Mouse (Mus musculus) liver, embryonic 14.5 days (tissue): ENCODE results near the gene Rfx2. TPM values are rescaled to one million over a fixed set of nuclear protein-coding genes. Genes with fewer than 3 reads are reported as not detected.

Source experiments
- ATAC-seq: fragments of 200-750 bp; cut with Nextera tagmentation; 2 replicates; pipeline ENCODE4 v1.8.0; 2017; ENCODE audit warnings: moderate number of reproducible peaks, mild to moderate bottlenecking, moderate library complexity; ENCODE audit not compliant: insufficient read depth
- DNase-seq, 3 experiments: peaks; one replicate each; pipeline ENCODE4 v3.0.0-alpha.2; 2012 to 2013; ENCODE audit warnings: low read depth in 3 of 3, low spot score in 3 of 3
- H3K27ac ChIP-seq: fragments of 300-500 bp; sonication (generic); 2 replicates; pipeline ENCODE4 v1.5.1; 2014; ENCODE audit warnings: moderate library complexity, mild to moderate bottlenecking, control low read depth, inconsistent platforms
- H3K27me3 ChIP-seq: fragments of 300-500 bp; sonication (generic); 2 replicates; pipeline ENCODE4 v1.6.1; 2014; ENCODE audit warnings: mild to moderate bottlenecking, low read length, moderate library complexity; ENCODE audit not compliant: control insufficient read depth, insufficient read depth
- H3K36me3 ChIP-seq: fragments of 300-500 bp; sonication (generic); replicated peaks from 2 replicates; pipeline ENCODE4 v1.6.1; 2014; ENCODE audit warnings: low read depth; ENCODE audit not compliant: control insufficient read depth, insufficient read depth
- H3K4me1 ChIP-seq, 2 experiments: fragments of 200-500 bp in 1 of 2; fragments of 300-500 bp in 1 of 2; sonication (generic) in 1 of 2; replicated peaks; 2 replicates each; pipeline ENCODE4 v1.6.1; 2012 to 2014; ENCODE audit warnings: antibody characterized with exemption in 1 of 2, inconsistent platforms in 1 of 2, low read length in 1 of 2; ENCODE audit not compliant: control insufficient read depth in 2 of 2, insufficient read depth in 2 of 2
- H3K4me2 ChIP-seq: fragments of 300-500 bp; sonication (generic); 2 replicates; pipeline ENCODE4 v1.6.1; 2014; ENCODE audit warnings: low read depth, mild to moderate bottlenecking, control low read depth, moderate library complexity
- H3K4me3 ChIP-seq, 2 experiments: fragments of 200-500 bp in 1 of 2; fragments of 300-500 bp in 1 of 2; sonication (generic) in 1 of 2; 2 replicates each; pipeline ENCODE4 v1.5.1; 2012 to 2014; ENCODE audit warnings: low read depth in 2 of 2, low read length in 2 of 2, mild to moderate bottlenecking in 2 of 2, control low read depth in 1 of 2, inconsistent platforms in 1 of 2, moderate library complexity in 1 of 2; ENCODE audit not compliant: insufficient read depth in 1 of 2
- H3K9ac ChIP-seq: fragments of 300-500 bp; sonication (generic); replicated peaks from 2 replicates; pipeline ENCODE4 v1.6.1; 2014; ENCODE audit warnings: mild to moderate bottlenecking, control low read depth, moderate library complexity
- H3K9me3 ChIP-seq: fragments of 300-500 bp; sonication (generic); 2 replicates; pipeline ENCODE4 v1.6.1; 2016; ENCODE audit warnings: low read length, mixed read lengths; ENCODE audit not compliant: control insufficient read depth
- CTCF ChIP-seq: IDR thresholded peaks from 2 replicates; pipeline ENCODE4 v1.5.1; 2016; ENCODE audit warnings: antibody characterized with exemption, low read depth, control low read depth
- EP300 ChIP-seq: IDR thresholded peaks from 2 replicates; pipeline ENCODE4 v1.6.1; 2016; ENCODE audit warnings: antibody characterized with exemption, low read depth
- WGBS: fragments of 180-500 bp; shearing (Covaris S2); extraction: QIAGEN DNeasy Blood & Tissue Kit; methylation state at CpG from one replicate; pipeline ENCODE4 v1.1.7; 2014; ENCODE audit not compliant: insufficient replicate concordance; 5-methylcytosine and 5-hydroxymethylcytosine counted together
- polyA plus RNA-seq, 2 experiments: library from polyadenylated mRNA; depleted of rRNA in 1 of 2; stranded (reverse) in 1 of 2; unstranded in 1 of 2; fragments of >200 nt; fragmentation: Nextera tagmentation in 1 of 2; extraction: Ambion mirVana in 1 of 2; gene quantifications; 2 replicates each; pipeline versions ENCODE4 v1.2.1 to v1.2.3; 2012 to 2014

The Rfx2 gene
- polyA plus RNA-seq, 2 experiments, result 6.8 to 10.7 TPM

GRCm38 (mm10) chr17:56808518-56808917 lies 22.3 kb downstream of the Rfx2 start:
- Histone ChIP-seq H3K4me2 (no peak overlapping the region), H3K27me3 (no peaks in the 10 kb centered on the region), H3K4me1 (peaks cover 0 to 4% of the 10 kb centered on the region in 2 experiments; a peak in 1 of 4 replicates), H3K9ac (no peak overlapping the region), H3K27ac (no peak overlapping the region), H3K36me3 (peaks cover 2% of the 10 kb centered on the region; the same call in 1 of the 2 replicates), H3K4me3 (no peak overlapping the region), H3K9me3 (no peaks in the 10 kb centered on the region)
- peak in 1 of 3 experiments; percentile 41 for DNase-seq
- 12% methylated on average over 9 of the region's 9 CpGs for WGBS
- TF ChIP-seq EP300, result no peak
- peak; percentile 98 for TF ChIP-seq CTCF
- peak; percentile 59 for ATAC-seq

DNA sequence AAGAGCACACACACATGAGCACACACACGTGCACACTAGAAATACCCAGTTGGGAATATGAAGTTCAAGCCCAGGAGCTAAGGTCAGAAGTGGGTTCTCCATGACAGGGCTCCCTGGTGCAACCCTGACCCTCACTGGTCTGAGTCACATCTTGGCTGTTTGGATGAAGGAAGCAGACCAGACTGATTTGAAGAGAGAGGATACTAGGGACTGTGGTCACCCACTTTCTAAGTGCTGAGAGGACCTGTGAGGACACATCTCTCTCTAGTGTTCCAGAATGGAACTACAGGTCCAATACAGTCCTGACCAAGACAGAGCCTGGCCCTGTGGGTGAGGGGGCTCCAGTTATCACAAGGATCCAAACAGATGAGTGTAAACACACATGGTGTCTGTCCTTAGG lies 25.0 kb downstream of the Rfx2 start:
- Histone ChIP-seq H3K27me3 (no peaks in the 10 kb centered on the region), H3K36me3 (peaks cover 13% of the 10 kb centered on the region), H3K4me3 (no peak overlapping the region), H3K27ac (no peak overlapping the region), H3K4me1 (peaks cover 0 to 4% of the 10 kb centered on the region in 2 experiments; a peak in 1 of 4 replicates), H3K9me3 (no peaks in the 10 kb centered on the region), H3K4me2 (no peak overlapping the region), H3K9ac (no peak overlapping the region)
- TF ChIP-seq EP300 (no peak), CTCF (peak; percentile 58)
- DNase-seq, result no peak
- ATAC-seq, result no peak
- WGBS, result 70% methylated on average over 1 of the region's 1 CpGs

DNA sequence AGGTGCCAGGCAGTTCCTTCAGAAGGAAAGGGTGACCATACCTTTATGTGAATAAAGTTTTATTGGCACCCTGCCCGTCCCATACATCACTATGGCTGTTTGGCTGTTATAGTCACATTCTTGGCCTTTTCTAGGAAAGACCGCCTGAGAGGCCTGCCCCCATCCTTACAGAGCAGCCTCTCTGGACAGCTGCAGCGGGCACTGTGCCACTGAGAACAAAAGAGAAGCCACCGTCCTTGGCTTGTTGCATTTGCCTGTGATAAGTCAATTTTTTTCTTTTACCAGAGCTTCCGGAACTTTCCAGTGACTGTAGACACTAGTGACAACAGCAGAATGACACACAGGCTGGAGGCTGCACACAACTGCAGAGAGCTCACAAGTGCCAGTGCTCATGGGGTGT lies 25.9 kb downstream of the Rfx2 start:
- H3K36me3 ChIP-seq, result peaks cover 19% of the 10 kb centered on the region
- TF ChIP-seq CTCF (no peak), EP300 (no peak)
- H3K27me3 ChIP-seq, result no peaks in the 10 kb centered on the region
- no peak overlapping the region for H3K4me2 ChIP-seq
- ATAC-seq, result no peak
- no peak overlapping the region for H3K4me3 ChIP-seq
- no peak overlapping the region for H3K27ac ChIP-seq
- no peak for DNase-seq
- no peaks in the 10 kb centered on the region for H3K9me3 ChIP-seq
- H3K9ac ChIP-seq, result no peak overlapping the region
- WGBS, result 79% methylated on average over 5 of the region's 5 CpGs
- H3K4me1 ChIP-seq, result no peaks in the 10 kb centered on the region

DNA sequence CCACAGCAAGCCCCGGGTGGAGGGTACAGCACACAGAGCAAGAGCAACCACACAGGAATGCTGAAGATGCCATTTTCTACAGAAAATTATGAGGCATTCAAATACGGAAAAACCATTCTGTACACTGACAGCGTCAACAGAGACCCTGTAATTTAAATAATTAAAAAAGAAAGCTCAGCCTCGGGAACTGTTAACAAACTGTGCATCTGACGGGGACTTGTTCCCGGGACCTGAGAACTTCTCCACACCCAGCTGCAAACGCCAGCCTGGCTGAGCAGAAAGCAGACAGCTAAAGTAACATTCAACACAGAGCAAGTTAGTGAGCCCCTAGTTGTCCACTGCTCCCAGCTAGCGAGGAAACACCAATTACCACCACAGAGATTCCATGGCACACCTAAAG lies 28.7 kb downstream of the Rfx2 start:
- peaks cover 23% of the 10 kb centered on the region for H3K36me3 ChIP-seq
- H3K9ac ChIP-seq, result no peak overlapping the region
- TF ChIP-seq EP300, result no peak
- no peak for TF ChIP-seq CTCF
- H3K4me3 ChIP-seq, result no peak overlapping the region
- H3K27ac ChIP-seq, result no peak overlapping the region
- no peaks in the 10 kb centered on the region for H3K4me1 ChIP-seq
- no peak for ATAC-seq
- no peak for DNase-seq
- 79% methylated on average over 8 of the region's 8 CpGs for WGBS
- no peaks in the 10 kb centered on the region for H3K9me3 ChIP-seq
- H3K27me3 ChIP-seq, result no peaks in the 10 kb centered on the region
- H3K4me2 ChIP-seq, result no peak overlapping the region

GRCm38 (mm10) chr17:56799276-56799675 lies 31.5 kb downstream of the Rfx2 start:
- Histone ChIP-seq H3K4me3 (no peak overlapping the region), H3K4me2 (no peak overlapping the region), H3K27ac (no peak overlapping the region), H3K9me3 (no peaks in the 10 kb centered on the region), H3K36me3 (peaks cover 23% of the 10 kb centered on the region), H3K27me3 (no peaks in the 10 kb centered on the region), H3K9ac (no peak overlapping the region), H3K4me1 (peaks cover under 1% of the 10 kb centered on the region in 2 experiments)
- no peak for TF ChIP-seq EP300
- no peak for TF ChIP-seq CTCF
- DNase-seq, result no peak
- no peak for ATAC-seq
- 83% methylated on average over 3 of the region's 3 CpGs for WGBS
